Mouse (Mus musculus): ENCODE data around the gene Zic2.

- TF ChIP-seq POLR2A (IDR thresholded peaks at IDR 0.05; ENCODE audit: insufficient read depth, low read depth, low read length) (no peak), CTCF (IDR thresholded peaks at IDR 0.05) (no peak)
Observed at GRCm38 (mm10) chr14:122453996-122454738, 21.1 kb upstream of the Zic2 start.
